Mouse (Mus musculus): ENCODE data around the gene Tmcc3.

Gene Tmcc3

GRCm38 (mm10) chr10:94474185-94474584 is 162.4 kb downstream of the Tmcc3 start:
- no peak for DNase-seq (ENCODE audit: low spot score)

GRCm38 (mm10) chr10:94477366-94478225 is 165.8 kb downstream of the Tmcc3 start:
- DNase-seq (ENCODE audit: low spot score): no peak

- peak; percentile 17 for DNase-seq (ENCODE audit: low spot score)
Measured at GRCm38 (mm10) chr10:94479646-94480045, 167.9 kb downstream of the Tmcc3 start.

- DNase-seq (ENCODE audit: low spot score): no peak
Measured at GRCm38 (mm10) chr10:94480380-94481101, 168.8 kb downstream of the Tmcc3 start.

- DNase-seq (ENCODE audit: low spot score): no peak
Measured at GRCm38 (mm10) chr10:94481613-94482012, 169.9 kb downstream of the Tmcc3 start.

GRCm38 (mm10) chr10:94486179-94486578 is 174.4 kb downstream of the Tmcc3 start:
- DNase-seq (ENCODE audit: low spot score): no peak

- no peak for DNase-seq (ENCODE audit: low spot score)
Measured at GRCm38 (mm10) chr10:94489509-94489908, 177.8 kb downstream of the Tmcc3 start.

- no peak for DNase-seq (ENCODE audit: low spot score)
Measured at GRCm38 (mm10) chr10:94491006-94491405, 179.3 kb downstream of the Tmcc3 start.

GRCm38 (mm10) chr10:94494403-94494846 is 182.7 kb downstream of the Tmcc3 start:
- DNase-seq (ENCODE audit: low spot score): peak; percentile 31

- DNase-seq (ENCODE audit: low spot score): no peak
Measured at GRCm38 (mm10) chr10:94495496-94496235, 183.9 kb downstream of the Tmcc3 start.

- DNase-seq (ENCODE audit: low spot score): no peak
Measured at GRCm38 (mm10) chr10:94496826-94497440, 185.2 kb downstream of the Tmcc3 start.

GRCm38 (mm10) chr10:94500210-94500876 is 188.6 kb downstream of the Tmcc3 start:
- no peak for DNase-seq (ENCODE audit: low spot score)

- DNase-seq (ENCODE audit: low spot score): no peak
Measured at GRCm38 (mm10) chr10:94500877-94501273, 189.1 kb downstream of the Tmcc3 start.

- DNase-seq (ENCODE audit: low spot score): no peak
Measured at GRCm38 (mm10) chr10:94501796-94502195, 190.0 kb downstream of the Tmcc3 start.

GRCm38 (mm10) chr10:94505248-94505772 is 193.6 kb downstream of the Tmcc3 start:
- no peak for DNase-seq (ENCODE audit: low spot score)

- DNase-seq (ENCODE audit: low spot score): no peak
Measured at GRCm38 (mm10) chr10:94508863-94509262, 197.1 kb downstream of the Tmcc3 start.

- DNase-seq (ENCODE audit: low spot score): no peak
Measured at GRCm38 (mm10) chr10:94512771-94513170, 201.0 kb downstream of the Tmcc3 start.

GRCm38 (mm10) chr10:94514091-94514505 is 202.3 kb downstream of the Tmcc3 start:
- DNase-seq (ENCODE audit: low spot score): no peak

GRCm38 (mm10) chr10:94514506-94515178 is 202.9 kb downstream of the Tmcc3 start:
- peak; percentile 80 for DNase-seq (ENCODE audit: low spot score)

GRCm38 (mm10) chr10:94515179-94515545 is 203.4 kb downstream of the Tmcc3 start:
- peak; percentile 75 for DNase-seq (ENCODE audit: low spot score)

GRCm38 (mm10) chr10:94515583-94515982 is 203.8 kb downstream of the Tmcc3 start:
- DNase-seq (ENCODE audit: low spot score): no peak
